Mouse (Mus musculus) cerebellum, adult 2 months (tissue): ENCODE measurements around the gene Palm2. TPM values are rescaled to one million over a fixed set of nuclear protein-coding genes. Genes with fewer than 3 reads are reported as not detected.
A peak's percentile ranks its signal among the peaks of the same experiment; 100 is the strongest.

ENCODE experiments used
- DNase-seq, 2 experiments: peaks; one replicate each; pipeline ENCODE4 v3.0.0; 2021
- H3K27ac ChIP-seq: fragments of 200-500 bp; 2 replicates; pipeline ENCODE4 v1.5.1; 2012; ENCODE audit warnings: low read length, control low read depth, inconsistent platforms; ENCODE audit not compliant: insufficient read depth
- H3K27me3 ChIP-seq: fragments of 200-500 bp; 2 replicates; pipeline ENCODE4 v1.6.1; 2012; ENCODE audit warnings: inconsistent platforms, mild to moderate bottlenecking, low read length, moderate library complexity; ENCODE audit not compliant: control insufficient read depth, insufficient read depth
- H3K4me1 ChIP-seq: fragments of 200-500 bp; 2 replicates; pipeline ENCODE4 v1.6.1; 2011; ENCODE audit warnings: low read length; ENCODE audit not compliant: control insufficient read depth, insufficient read depth
- H3K4me3 ChIP-seq: fragments of 200-500 bp; replicated peaks from 2 replicates; pipeline ENCODE3; 2011; ENCODE audit warnings: mild to moderate bottlenecking, low read depth, low read length, control low read depth; ENCODE audit not compliant: insufficient read depth
- CTCF ChIP-seq: fragments of 200-500 bp; IDR thresholded peaks from 2 replicates; pipeline ENCODE4 v1.5.1; 2011; ENCODE audit warnings: low read depth, mild to moderate bottlenecking, control low read depth, low read length, moderate library complexity, borderline replicate concordance; ENCODE audit not compliant: insufficient read depth
- POLR2A ChIP-seq: fragments of 200-500 bp; IDR thresholded peaks from 2 replicates; pipeline ENCODE4 v1.6.1; 2011; ENCODE audit warnings: low read length, control low read depth, borderline replicate concordance; ENCODE audit not compliant: insufficient read depth
- WGBS: fragments of 180-500 bp; shearing (Covaris S2); methylation state at CpG from one replicate; pipeline ENCODE4 v1.1.7; 2018; 5-methylcytosine and 5-hydroxymethylcytosine counted together
- polyA plus RNA-seq: library from polyadenylated mRNA; depleted of rRNA; stranded (reverse); fragments of >200 nt; gene quantifications from 2 replicates; pipeline ENCODE4 v1.2.3, GENCODE M21; 2012

Gene Palm2
- polyA plus RNA-seq, 1 experiment = 3.1 TPM

DNA sequence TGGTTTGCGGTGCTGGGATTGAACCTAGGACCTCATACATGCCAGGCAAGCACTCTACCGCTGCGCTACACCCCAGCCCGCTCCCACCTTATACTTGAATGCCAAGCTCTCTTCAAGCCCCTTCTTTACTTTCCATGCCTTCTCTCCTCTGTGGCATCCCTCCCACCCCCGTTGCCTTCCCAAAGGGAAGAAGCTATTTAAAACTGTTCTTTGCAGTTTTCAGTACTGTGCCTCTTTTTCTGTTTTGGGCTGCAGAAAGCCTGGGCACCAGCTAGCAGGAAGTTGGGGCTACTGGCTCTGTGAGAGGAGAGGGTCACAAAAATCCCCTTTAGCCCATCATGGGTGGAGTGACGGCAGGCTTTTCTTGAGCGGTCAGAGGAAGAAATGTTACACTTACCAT lies 199.0 kb downstream of the Palm2 start:
- Histone ChIP-seq H3K4me1 (no peaks in the 10 kb centered on the region), H3K27me3 (no peaks in the 10 kb centered on the region), H3K4me3 (no peak overlapping the region), H3K27ac (no peak overlapping the region)
- no peak for DNase-seq
- 92% methylated on average over 7 of the region's 7 CpGs for WGBS
- TF ChIP-seq CTCF (no peak), POLR2A (no peak)

DNA sequence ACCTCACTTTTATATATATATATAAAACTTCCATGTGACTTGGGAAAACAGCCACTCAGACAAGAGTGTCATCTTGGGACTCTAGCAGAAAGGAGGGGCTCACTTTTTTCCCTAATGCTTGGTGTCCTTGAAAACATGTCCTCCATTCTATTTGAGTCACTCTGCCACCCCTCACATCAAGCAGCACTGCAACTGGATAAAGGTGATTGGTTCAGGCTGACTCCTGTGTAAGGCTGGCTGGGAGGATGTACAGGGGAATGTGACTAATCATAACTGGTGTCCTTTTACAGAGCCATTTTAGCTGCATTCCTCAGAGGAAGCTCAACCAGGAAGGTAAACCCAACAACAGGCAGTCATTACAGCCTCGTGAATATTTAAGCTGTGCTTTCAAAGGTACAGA lies 200.9 kb downstream of the Palm2 start:
- no peaks in the 10 kb centered on the region for H3K27me3 ChIP-seq
- 80% methylated on average over 1 of the region's 1 CpGs for WGBS
- DNase-seq = no peak
- no peak overlapping the region for H3K4me3 ChIP-seq
- H3K4me1 ChIP-seq = no peaks in the 10 kb centered on the region
- no peak for TF ChIP-seq POLR2A
- no peak for TF ChIP-seq CTCF
- H3K27ac ChIP-seq = no peak overlapping the region

DNA sequence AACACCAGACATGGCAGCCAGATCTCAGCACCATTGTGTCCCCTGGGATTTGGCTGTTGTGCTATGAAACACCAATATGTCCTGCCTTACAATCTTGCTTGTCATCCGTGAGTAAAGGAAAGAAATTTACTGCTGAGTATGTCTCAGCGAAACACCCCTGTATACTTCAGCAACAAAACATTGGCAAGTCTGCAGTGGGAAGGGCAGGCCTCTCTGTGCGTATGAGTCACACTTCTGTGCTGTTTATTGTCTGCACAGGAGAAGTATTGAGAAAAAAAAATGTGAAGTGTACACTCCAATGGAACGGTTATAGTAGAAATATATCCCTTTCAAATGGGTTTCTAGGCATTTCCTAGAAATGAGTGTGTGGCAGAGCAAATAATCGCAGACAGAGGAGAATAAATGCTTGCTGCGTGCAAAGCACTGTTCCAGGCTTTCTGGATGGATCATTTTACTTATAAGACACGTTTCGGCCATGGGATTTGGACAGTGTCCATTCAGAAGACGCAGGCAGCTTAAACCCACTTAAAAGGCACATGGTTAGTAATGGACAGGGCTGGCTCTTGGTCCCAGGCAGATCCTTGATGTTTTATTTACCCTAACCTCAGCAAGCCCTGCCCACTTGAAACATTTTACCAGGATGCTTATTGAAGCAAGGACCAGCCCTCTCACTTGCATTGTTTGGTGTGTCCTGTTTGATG lies 202.9 kb downstream of the Palm2 start:
- no peak overlapping the region for H3K4me3 ChIP-seq
- H3K4me1 ChIP-seq = no peaks in the 10 kb centered on the region
- 78% methylated on average over 9 of the region's 9 CpGs for WGBS

DNA sequence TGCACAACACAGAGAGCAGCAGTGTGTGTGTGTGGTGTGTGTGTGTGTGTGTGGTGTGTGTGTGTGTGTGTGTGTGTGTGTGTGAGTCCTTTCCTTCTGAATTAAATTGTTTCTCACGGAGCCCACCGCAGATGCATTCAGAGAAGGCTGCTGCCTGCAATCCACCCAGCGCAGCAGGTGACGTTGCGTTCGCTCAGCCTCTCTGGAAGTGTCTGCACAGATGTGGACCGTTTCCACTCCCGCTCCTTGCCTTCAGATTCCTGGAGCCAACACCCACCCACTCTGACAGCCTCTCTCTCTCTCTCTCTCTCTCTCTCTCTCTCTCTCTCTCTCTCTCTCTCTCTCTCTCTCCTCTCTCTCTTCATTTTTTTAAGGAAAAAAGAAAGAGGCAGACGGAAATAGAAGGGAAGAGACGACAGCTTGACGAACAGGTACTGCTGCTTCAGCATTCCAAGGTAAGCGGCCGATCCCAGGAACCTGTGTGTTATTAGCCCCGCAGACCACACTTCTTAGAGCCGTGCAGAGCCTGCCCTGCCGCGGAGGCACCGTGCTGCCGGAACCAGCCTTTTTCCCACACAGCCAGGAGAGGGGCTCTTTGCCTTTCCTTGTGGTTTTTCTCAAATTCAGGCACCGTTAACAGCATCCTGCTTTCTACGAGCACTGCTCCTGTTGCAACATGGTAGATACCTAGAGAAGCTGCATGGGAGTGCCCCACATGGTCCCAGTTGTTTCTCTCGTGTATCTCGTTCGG lies 203.8 kb downstream of the Palm2 start:
- peak overlapping the region; percentile 40 for H3K4me3 ChIP-seq
- H3K27ac ChIP-seq = no peak overlapping the region
- no peak for TF ChIP-seq POLR2A
- no peak for TF ChIP-seq CTCF
- H3K27me3 ChIP-seq = no peaks in the 10 kb centered on the region
- H3K4me1 ChIP-seq = no peaks in the 10 kb centered on the region
- WGBS = 39% methylated on average over 24 of the region's 24 CpGs
- peak; percentile 51 to 53 for DNase-seq

More for the DNA sequence above, 202.9 kb downstream of the Palm2 start:
- no peak for DNase-seq
- Histone ChIP-seq H3K27me3 (no peaks in the 10 kb centered on the region), H3K27ac (no peak overlapping the region)
- no peak for TF ChIP-seq CTCF
- no peak for TF ChIP-seq POLR2A

DNA sequence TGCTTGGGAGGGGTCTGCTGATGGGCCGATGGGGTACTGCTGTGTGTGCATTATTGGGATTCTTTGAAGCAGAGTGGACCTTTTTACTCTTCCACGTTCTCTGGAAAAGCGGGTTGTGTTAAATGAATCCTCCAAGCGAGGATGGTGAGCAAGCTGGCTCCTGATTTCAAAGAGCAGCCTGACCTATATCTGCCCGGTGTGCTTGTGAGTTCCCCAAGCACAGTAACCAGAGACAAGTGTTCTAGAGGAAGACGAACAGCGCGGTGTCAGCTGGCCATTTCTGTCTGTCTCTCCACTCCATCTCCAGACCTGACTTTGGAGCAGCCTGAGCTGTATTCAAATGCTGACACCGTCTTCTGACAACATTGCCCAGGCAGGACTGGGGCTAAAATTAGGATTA lies 204.9 kb downstream of the Palm2 start:
- 84% methylated on average over 9 of the region's 9 CpGs for WGBS
- Histone ChIP-seq H3K27ac (no peak overlapping the region), H3K4me1 (no peaks in the 10 kb centered on the region), H3K27me3 (no peaks in the 10 kb centered on the region), H3K4me3 (no peak overlapping the region)
- DNase-seq = peak; percentile 36 to 51
- TF ChIP-seq POLR2A = no peak
- no peak for TF ChIP-seq CTCF

DNA sequence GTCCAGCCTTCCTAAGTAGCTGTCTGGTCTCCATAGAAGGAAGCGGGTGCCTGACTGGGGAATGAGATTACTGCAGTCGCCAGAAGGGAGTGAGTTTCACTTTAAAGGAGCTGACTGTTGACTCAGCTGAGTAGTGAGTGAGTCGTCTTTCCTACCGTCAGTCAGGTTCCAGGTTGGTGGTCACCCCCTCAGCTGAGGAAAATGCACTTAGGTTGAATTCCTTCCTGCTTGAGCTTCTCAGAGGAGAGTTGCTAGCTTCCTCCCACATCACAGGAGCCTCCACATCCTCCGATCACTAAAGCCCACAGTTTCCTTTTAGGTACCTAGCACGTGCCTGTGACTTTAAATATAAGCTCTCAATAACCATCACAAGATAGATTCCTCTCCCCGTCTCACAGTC lies 206.2 kb downstream of the Palm2 start:
- H3K27ac ChIP-seq = no peak overlapping the region
- 61% methylated on average over 7 of the region's 7 CpGs for WGBS
- no peak for DNase-seq

DNA sequence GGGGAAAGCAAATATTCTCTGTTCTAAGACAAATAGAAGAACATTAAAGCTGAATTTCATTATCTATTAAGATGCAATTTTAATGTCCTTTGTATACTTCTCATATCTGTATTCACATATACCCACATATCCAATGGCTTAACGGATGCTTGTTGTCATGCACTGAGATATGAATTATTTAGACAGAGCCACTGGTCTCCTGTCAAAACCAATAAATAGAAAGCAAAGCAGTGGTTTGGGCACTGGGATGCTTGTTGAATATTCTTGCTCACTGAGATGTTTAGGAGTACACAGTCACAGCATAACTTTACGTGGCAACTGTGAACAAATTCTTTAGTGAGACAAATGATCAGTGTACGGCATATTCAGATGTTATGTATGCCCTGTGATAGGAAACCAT lies 206.9 kb downstream of the Palm2 start:
- H3K4me1 ChIP-seq = no peaks in the 10 kb centered on the region
- no peak for DNase-seq
- H3K4me3 ChIP-seq = no peak overlapping the region
- H3K27me3 ChIP-seq = no peaks in the 10 kb centered on the region
- WGBS = 81% methylated on average over 3 of the region's 3 CpGs
- H3K27ac ChIP-seq = no peak overlapping the region
- TF ChIP-seq POLR2A = no peak
- TF ChIP-seq CTCF = no peak

More for the DNA sequence above, 206.2 kb downstream of the Palm2 start:
- Histone ChIP-seq H3K27me3 (no peaks in the 10 kb centered on the region), H3K4me1 (no peaks in the 10 kb centered on the region), H3K4me3 (no peak overlapping the region)
- no peak for TF ChIP-seq CTCF
- TF ChIP-seq POLR2A = no peak

- H3K27ac ChIP-seq = no peak overlapping the region
- WGBS = 63% methylated on average over 1 of the region's 1 CpGs
- H3K27me3 ChIP-seq = no peaks in the 10 kb centered on the region
- TF ChIP-seq POLR2A = no peak
- TF ChIP-seq CTCF = no peak
- H3K4me3 ChIP-seq = no peak overlapping the region
- no peaks in the 10 kb centered on the region; the same call in 1 of the 2 replicates for H3K4me1 ChIP-seq
- DNase-seq = no peak
Measured at GRCm38 (mm10) chr4:57650994-57651393, 216.9 kb downstream of the Palm2 start.
